Mouse (Mus musculus): ENCODE results near the gene Sbf2. TPM values are rescaled to one million over a fixed set of nuclear protein-coding genes. Genes with fewer than 3 reads are reported as not detected.

The Sbf2 gene
- polyA plus RNA-seq, 1 experiment from 2014 or later = 7.0 TPM

DNA sequence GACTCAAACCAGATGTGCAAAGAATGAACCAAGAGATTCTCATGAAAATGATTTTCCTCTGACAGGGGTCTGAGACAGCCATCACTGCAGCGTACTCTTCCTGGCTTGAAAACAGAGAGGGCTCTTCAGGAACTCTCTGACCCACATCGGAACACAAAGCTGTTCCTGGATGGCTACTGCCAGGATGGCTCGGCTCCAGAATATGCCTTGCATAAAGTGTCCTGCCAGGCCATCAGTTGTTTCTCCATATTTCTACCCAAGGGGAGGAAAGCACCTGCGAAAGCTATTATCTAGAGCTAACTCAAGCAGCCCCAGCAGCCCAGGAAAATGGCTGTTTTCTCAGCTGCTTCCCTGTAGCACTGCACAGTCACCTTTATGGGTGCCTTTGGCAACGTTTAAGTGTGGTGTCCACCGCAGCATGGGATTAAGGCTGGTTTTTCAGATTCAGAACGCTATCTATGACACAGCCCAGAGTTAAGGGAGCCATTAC is 300.3 kb downstream of the Sbf2 start:
- DNase-seq (ENCODE audit: low spot score) = no peak

DNA sequence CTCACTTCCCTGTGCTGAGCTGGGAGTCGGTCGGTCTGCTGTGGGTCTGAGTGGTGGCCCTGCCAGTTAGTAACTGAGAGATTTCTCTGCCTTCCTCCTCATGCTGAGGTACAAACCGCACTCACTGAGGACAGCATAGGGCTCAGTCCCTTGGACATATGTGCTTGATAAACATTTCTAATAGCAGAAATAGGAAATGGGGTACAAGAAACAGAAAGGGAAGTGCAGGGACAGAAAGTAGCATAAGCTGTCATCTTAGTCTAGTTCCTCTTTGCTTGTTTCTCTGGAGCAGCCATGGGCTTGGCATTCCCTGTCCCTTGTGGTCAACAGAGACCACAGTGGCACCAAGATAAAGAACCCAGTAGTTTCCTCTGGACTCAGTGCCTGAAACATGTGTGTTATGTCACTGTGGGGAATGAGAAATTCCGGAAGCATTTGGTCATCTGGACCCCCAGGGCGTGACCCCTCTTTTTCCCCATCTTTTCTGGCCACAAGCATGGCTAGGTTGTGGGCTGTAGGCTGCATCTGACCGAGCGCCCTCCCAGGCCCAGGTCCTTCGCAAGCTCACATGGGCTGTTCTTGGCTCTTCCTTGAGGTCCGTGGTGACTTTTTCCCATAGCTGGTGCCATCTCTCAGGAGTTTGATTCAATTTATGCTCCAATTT is 301.2 kb downstream of the Sbf2 start:
- no peak for DNase-seq (ENCODE audit: low spot score)

GRCm38 (mm10) chr7:110309246-110309645 is 305.5 kb downstream of the Sbf2 start:
- DNase-seq (ENCODE audit: low spot score) = no peak

- no peak for DNase-seq (ENCODE audit: low spot score)
Measured at GRCm38 (mm10) chr7:110307741-110308140, 307.0 kb downstream of the Sbf2 start.

GRCm38 (mm10) chr7:110306281-110306680 is 308.4 kb downstream of the Sbf2 start:
- DNase-seq (ENCODE audit: low spot score) = no peak

GRCm38 (mm10) chr7:110305486-110305885 is 309.2 kb downstream of the Sbf2 start:
- no peak for DNase-seq (ENCODE audit: low spot score)

DNA sequence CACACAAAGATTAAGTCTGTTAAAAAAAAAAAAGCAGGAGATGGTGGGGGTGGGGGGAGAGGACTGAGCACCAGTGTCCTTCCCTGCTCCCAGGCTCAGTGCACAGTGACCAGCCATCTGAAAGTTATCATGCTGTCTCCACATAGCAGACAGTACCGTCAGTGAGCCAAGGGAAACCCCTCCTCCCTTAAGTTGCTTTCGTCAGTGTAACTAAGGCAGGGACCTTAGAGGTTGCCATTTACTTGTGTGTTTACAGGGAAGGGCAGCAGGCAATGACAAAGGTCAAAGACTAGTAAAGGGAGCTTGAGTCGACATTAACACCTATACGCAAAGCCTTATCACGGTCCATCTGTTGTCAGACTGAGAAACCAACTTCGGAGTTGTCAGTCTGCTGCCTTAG is 311.8 kb downstream of the Sbf2 start:
- no peak for DNase-seq (ENCODE audit: low spot score)

DNA sequence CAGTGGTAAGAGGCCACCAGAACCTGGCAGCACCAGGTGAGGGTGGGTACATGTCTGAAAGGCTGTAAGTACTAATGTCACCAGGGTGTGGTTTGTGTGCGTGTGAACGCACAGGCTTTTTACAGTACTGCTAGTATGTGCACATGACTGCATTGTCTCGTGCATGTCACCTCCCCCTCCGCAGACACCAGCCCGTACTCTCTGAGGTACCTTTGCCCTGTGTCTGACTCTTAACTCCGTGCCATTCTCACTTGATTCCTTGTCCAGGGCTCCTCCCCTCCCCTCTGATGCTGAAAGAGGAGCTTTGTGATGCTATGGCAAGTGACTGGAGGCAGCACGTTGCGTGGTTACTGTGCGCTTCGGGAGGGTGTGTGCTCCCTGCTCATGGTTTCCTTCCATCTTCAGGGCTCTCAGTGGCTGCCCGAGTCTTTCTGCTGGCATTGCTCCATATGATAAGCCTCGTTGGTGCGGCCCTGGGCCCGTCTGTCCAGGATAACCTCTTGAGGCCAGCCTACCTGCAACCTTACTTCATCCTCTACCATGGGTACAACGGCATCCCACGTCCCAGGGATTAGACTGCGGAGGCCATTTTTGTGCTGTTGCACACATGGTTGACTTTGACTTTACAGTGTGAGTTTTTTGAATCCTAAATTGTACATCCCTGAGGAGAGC is 315.8 kb downstream of the Sbf2 start:
- DNase-seq (ENCODE audit: low spot score) = no peak

DNA sequence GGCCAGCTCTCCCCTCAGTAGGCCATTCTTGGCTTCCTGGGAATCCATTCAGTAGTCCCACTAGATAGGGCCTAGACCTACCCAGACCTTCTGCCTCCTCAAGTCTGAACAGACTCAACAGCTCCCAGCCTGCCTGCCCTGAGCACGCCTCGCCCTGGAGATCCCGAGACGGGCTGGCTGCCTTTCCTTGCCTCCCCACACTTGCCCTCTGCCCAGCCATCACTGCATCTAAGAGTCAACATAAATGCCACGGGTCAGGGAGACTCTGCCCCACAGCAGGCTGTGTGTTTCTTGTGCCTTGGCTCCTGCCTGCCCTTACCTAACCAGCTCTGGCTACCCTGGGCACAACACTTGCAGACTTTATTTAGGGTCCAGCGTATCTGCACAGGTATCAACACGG is 316.6 kb downstream of the Sbf2 start:
- DNase-seq (ENCODE audit: low spot score) = no peak

- no peak for DNase-seq (ENCODE audit: low spot score)
Measured at GRCm38 (mm10) chr7:110297611-110298010, 317.1 kb downstream of the Sbf2 start.

DNA sequence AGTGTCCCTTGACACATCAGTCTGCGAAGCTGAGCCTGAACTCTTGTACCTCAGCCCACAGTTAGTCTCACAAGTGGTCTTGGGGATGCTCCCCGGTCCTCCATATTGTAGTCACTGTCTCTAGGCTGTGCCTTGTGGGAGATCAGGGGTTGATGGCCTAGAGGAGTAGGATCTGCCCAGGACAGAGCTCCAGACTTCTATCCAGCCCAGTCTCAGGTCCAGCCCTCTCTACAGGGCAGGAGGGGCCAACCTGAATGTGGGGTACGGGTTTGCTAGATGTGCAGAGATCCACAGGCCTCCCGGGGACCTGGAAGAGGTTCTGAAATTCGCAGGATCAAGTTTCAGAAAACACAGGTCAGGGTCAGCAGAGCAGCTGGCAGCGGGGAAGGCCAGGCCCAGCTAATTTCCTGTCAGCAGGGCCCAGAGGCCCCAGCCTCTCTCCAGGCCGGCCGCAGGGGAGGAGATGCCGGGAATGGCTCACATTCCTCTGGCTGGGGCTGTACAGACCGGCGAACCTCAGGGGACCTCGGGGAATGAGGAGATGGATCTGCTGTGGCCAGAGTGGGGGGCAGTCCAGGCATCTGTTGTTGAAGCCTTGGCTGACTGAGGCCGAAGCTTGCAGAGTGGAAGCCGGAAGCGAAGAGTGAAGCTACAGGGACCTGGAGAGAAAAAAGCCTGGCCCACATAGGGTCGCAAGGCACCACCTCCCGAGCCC is 317.7 kb downstream of the Sbf2 start:
- DNase-seq (ENCODE audit: low spot score) = no peak

- no peak for DNase-seq (ENCODE audit: low spot score)
Measured at GRCm38 (mm10) chr7:110289647-110290046, 325.1 kb downstream of the Sbf2 start.

GRCm38 (mm10) chr7:110288731-110289191 is 326.0 kb downstream of the Sbf2 start:
- no peak for DNase-seq (ENCODE audit: low spot score)

- DNase-seq (ENCODE audit: low spot score) = no peak
Measured at GRCm38 (mm10) chr7:110288191-110288604, 326.5 kb downstream of the Sbf2 start.

DNA sequence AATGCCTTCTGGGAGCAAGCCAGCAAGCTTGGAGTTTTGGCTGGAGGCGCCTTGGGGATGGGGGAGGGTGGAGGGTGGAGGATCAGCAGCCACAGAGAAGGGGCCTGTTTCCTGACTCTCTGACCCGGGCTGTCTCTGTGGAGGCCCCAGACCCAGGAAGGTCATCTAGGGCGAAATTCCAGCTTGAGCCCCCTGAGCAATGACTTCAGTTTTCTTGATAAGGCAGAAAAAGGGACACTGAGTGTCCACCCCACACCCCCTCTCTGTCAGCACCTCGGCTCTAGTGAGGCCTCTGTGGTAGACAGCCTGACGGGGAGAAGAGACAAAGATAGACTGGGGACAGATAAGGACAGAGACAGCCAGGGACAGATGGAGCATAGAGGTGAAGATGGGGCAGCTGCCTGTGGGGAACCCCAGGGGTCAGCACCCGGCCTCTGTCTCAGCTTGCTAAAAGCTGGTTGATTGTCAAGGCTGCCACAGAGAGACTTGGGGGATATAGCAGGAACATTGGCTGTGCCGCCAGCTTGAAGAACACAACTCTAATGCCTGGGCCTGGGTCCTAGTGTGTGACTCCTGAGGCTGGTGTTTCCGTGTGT is 327.1 kb downstream of the Sbf2 start:
- DNase-seq (ENCODE audit: low spot score) = no peak

- peak; percentile 74 for DNase-seq (ENCODE audit: low spot score)
Measured at GRCm38 (mm10) chr7:110286838-110287475, 327.8 kb downstream of the Sbf2 start.

GRCm38 (mm10) chr7:110286198-110286732 is 328.5 kb downstream of the Sbf2 start:
- DNase-seq (ENCODE audit: low spot score) = no peak

GRCm38 (mm10) chr7:110285849-110286151 is 328.9 kb downstream of the Sbf2 start:
- DNase-seq (ENCODE audit: low spot score) = no peak

GRCm38 (mm10) chr7:110285076-110285848 is 329.5 kb downstream of the Sbf2 start:
- no peak for DNase-seq (ENCODE audit: low spot score)

DNA sequence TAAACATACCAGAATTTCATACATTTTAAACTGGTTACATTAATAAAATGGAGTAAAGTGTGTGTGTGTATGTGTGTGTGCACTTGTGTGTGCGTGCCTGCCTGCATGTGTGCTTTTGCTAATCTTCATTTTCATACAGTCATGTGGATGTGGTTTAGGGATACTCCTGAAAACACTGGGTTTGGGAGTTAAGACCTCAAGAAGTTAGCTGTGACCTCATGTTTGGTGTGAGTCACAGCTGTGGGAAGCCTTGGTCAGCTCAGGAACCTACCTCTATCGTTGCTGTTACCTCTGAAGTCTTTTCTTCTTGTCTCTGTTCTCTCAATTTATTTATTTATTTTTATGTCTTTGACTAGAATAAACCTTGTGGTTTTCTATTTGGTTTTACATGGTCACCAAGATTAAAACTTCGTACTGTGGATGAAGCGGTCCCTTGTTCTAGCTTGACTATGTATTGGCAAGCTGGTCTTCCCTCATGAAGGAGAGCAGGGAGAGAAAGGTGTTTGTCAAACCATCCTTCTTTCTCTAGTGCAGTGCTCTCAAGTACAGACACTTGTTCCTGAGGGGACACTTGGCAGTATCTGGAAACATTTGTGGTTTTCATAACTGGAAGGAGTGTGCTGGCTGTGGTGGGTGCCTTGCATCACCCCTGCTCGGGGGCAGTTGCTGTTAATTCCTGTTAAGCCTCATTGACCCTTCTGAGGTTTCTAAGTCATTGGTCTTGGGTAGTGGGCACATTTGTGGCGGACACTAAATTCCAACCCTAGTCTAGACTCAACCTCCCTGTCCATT is 331.0 kb downstream of the Sbf2 start:
- no peak for DNase-seq (ENCODE audit: low spot score)
